Mouse (Mus musculus): ENCODE data around the gene Sf3b1. TPM values are rescaled to one million over a fixed set of nuclear protein-coding genes. Genes with fewer than 3 reads are reported as not detected.
"Not testable (repeated sequence)": the region's sequence is repeated elsewhere in the genome, so short reads cannot be mapped to it uniquely, and the experiment has no call there.

Gene Sf3b1
- polyA plus RNA-seq, 2 experiments from 2014 or later = 411 to 495 TPM

DNA sequence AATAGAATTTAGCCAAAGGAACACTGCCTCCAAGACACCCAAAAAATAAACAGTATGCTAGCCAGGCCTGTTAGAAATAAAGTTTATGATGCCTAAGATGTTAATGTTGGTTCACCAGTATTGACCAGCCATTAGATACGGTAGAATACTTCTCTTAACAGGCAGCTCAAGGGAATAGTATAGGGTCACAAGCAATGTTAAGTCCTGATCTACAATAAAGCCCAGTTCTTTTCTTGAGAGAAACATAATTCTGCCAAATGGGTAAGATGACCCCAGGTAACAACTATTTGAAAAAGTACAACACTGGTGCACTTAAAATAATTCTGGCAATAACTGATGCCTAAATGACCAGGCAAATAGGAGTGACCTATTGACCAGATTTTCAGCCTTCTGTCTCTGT lies 685 bp upstream of the Sf3b1 start:
- no peak for ATAC-seq

DNA sequence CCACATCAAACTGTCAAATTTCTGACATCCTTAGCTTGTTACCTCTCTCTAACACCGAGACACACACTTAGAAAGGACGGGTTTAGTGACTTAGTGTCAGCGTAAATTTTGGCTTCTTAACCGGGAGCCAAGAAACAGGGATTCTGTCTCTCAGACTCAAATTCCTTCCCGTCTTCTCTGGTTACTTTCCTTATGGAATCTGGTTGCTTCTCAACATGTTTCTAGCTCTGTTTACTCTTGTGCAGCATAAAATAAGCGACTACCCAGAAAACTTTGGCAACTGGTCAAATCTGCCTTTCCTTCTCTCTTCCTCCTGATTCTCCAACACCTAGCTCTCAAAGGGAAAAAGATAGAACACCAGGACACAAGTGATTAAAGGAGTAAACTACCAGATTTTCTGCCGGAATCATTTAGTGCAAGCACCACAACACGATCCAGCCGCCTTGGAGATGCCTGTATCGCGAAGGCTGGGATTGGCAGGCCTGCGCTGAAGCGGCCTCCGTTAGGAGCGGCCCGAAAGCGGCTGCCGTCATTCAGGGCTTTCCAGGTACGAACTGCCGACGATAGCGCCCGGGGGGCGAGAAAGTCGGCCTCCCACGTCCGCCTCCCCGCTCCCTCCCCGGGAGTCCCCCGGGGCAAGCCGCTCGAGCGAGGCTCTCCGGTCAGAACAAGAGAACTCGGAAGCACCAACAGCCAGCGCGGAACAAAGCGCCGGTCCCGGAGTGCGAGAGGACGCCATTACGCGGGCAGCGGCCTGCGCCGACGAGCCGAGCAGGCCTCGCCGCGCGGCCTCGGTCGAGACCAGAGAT lies 633 bp downstream of the Sf3b1 start:
- ATAC-seq = peak; percentile 12

DNA sequence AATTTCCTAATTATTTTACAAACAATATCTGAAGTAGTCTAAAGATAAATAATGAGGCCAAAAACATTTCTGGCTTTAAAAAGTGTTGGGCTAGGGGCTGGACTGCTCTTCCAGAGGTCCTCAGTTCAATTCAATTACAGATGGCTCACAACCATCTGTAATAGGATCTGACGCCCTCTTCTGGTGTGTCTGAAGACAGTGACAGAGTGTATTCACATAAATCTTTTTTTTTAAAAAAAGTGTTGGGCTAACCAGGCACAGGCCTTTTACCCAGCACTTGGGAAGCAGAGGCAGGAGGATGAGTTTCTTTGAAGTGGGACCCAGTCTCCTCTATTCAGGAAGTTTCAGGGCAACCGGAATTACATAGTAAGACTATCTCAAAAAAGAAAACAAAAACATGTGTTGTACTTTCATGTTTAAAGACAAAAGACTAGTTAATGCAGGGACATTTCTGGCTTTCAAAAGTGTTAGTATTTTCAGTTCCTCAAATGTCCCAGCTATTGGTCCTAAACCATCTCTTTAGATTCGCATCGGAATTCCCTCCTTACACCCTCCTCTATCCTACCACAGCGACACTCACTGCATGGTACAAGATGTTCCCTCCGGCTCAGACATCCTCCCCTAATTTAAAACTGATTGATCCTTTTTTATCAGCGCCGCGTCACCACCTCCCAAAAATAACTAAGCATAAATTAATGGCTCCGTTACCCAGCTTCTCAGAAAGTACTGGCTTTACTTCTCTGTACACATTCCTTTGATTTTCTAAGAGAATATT lies 1.4 kb downstream of the Sf3b1 start:
- peak; percentile 12 for ATAC-seq

DNA sequence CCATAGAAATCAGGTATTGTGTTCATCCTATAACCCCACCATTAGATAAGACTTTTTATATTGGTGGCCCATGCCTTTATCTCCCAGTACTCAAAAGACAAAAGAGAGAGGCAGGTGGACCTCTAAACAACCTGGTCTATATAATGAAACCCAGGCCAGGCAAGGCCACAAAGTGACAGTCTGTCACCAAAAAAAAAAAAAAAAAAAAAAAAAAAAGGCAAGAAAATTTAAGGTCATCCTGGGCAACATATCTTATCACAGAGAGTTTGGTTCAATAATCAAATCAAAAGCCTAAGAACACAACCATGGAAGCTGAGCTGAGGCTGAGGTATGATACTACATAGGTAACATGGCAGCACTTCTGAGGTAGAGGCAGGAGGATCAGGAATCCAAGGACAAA lies 5.4 kb downstream of the Sf3b1 start:
- ATAC-seq = no peak

DNA sequence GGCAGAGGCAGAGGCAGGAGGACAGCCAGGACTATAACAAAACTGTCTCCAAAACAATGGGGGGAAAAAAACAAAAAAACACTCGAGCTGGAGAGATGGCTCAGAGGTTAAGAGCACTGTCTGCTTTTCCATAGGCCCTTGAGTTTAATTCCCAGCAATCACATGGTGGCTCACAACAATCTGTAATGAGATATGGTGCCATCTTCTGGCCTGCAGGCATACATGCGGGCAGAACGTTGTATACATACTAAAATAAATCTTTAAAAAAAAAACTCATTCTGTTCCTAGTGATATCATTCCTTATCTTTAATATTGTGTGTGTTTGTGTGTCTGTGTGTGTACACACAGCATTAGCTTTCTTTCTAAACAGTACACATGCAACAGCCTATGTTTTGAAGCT lies 14.8 kb downstream of the Sf3b1 start:
- no peak for ATAC-seq

DNA sequence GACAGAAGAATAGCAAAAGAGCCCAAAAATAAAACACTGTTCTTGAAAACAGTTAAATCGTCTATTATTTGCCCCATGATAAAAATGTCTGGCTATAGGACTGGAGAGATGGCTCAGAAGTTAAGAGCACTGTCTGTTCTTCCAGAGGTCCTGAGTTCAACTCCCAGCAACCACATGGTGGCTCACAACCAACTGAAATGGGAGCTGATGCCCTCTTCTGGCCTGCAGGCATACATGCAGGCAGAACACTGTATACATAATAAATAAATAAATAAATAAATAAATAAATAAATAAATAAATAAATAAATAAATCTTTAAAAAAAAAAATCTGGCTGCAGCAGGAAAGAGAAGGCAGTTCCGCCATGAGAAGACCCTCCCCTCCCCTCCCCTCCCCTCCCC lies 19.0 kb downstream of the Sf3b1 start:
- ATAC-seq = peak; percentile 32

DNA sequence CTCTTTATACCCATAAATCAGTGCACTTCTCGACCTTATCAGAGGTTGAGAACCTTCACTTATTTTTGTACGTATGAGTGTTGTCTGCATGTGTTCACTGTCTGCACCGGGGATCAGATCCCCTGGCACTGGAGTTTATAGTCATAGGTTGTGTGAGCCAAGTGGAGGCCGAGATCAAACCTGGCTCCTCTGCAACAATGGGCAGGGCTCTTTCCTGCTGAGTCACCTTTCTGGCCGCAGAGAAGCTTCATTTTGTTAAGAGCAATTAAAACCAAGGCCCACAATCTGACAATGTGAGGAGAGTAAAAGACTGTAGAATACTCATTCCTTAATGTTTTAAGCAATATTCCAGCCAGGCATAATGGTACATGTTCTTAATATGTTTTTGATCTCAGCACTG lies 33.7 kb downstream of the Sf3b1 start:
- no peak for ATAC-seq

DNA sequence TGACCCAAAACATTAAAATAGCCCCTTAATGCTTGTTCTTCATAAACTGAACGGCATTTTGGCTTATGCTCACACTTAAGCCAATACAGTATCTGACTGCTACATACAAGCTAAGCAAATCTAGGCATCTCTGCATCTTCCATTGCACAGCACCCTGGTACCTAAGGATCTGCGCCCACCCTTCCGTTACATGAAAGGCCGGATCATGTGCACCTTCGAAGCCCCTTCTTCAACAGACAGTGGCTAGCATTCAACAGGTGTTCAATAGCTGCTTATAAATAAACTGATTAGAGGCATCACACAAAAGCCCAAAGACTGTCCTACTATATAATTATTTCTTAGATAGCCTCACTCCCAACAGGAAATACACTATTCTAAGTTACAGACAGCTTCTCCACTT lies 41.0 kb downstream of the Sf3b1 start:
- no peak for ATAC-seq

DNA sequence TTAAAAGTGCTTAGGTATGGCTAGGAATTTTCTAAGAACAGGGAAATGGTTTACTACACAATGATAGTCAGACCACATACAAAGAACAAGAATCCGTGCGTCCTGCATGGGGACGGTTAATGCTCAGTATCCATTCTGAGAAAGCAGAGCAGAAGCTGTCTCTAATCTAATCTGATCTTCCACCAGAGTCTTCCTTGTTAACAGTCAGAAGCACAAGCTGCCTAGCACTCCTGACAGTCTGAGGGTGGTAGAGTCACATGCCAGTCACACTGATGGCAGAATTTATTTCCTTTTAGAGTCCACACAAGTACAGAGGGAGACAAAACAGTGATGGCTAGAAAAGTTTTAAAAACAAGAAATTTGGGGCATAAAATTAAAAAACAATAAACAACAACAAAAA lies 41.5 kb downstream of the Sf3b1 start:
- no peak for ATAC-seq

DNA sequence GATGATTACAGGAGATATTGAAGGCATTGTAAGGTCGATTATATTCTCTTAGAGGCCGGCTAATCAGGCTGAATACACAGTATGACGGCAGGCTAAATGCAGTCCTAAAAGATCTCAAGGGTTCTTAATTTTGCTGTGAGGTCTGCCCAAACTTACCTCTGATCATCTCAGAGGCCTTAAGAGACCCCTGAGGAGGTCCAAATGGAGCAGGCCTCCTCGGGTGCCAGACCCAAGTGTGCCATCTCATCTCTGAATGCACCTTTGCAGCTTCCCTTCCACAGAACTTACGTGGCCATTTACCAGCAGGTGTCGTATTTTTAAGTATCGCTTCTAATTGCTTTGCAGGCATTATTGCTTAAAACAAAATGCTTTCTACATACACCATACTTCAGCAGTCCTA lies 43.1 kb downstream of the Sf3b1 start:
- ATAC-seq = no peak

DNA sequence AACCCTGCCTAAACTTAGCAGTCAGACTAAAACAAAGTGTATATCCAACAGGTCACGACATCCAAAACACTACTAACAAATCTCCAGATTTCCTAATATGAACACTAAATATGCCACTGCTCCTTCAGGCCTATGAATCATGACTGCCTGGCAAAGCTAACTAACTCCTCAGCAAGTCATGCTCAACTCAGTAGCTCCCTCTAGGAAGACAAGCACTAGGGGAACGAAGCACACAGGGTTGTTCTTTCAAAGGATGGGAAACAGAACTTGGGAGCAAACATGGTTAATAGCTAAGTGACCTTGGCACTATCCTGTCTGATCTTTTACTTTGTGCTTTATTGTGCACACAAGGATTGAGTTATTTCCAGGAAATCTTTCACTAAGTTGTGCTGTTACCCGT lies 43.9 kb downstream of the Sf3b1 start:
- ATAC-seq = no peak

DNA sequence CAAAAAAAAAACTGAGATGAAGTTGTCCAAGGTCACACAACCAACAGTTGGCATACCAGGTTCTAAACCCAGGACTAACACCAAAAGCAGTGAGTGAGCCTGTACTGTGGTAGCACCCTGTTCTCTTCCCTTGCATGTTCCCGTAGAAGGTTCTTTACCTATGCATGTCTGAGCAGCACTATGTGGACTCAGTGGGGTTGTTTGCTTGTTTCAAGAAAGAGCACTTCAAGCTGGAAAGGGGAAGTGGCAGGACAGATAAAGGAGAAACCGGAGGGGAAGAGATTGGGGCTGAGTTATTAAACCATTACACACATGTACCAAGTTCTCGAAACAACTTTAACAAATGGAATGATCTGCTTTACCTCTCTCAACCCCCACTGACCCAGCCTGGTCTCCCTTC lies 44.6 kb downstream of the Sf3b1 start:
- no peak for ATAC-seq

DNA sequence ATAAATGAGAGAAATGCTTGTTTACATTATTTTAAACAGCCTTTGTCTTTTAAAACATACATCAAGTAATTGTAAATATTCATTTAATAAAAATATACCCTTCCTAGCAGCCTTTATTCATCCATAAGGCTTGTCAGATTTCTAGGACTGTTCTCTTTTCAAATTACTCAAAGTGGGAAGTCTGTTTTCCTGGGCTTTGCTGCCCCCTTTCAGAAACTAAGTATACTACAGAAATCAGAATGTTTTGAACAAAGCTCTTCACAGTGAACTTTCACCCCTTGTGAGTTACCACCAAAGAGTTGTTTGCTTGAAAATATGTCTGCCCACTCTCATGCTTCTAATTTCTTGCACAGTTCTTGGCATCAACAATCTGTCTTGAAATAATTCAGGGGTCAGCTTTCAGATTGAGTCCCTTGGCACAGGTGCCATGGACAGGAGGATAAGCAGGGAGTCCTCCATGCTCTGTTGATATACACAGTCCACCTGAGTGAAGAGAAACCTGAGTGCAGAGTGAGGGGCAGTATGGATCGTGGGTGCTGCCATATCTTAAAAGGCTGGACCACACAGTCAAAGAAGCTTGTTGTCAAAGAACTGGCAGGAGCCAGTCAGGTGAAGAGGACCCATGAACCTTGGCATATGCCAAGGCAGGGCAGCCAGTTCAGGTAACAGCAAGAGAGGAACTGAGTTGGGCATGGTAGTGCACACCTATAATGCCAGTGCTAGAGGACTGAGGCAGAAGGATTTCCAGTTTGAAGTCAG lies 47.9 kb downstream of the Sf3b1 start:
- peak; percentile 41 for ATAC-seq

DNA sequence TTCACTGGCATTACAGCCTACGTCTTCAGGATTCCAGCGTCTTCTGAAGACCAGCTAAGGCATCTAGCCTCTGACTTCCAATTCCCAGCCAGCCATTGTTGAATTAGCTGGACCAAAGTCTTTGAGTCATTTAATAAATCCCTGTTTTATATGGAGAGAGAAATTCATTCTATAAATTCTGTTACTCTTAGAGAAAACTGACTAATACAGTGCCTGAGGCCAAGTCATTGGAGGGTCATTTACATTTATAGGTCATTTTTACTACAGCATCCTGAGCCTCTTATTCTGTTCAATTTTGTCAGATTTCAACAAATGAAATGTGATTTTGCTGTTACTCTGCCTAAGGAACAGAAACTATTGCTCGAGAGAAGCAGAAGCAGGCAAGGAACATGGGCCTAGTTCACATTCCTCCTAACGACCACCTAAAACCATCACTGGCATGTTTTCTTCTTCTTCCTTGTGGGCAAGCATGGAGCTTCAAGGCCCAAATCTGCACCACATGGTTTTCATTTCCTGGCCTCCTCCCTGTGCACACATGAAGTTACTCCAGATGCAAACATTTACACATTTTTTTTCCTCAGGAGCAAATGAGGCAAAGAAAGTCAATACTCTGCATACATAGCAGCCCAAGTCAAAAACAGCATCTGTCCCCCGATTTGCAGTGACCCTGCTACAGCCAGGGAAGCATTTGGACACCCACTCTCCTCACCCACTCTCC lies 55.4 kb downstream of the Sf3b1 start:
- ATAC-seq = no peak

DNA sequence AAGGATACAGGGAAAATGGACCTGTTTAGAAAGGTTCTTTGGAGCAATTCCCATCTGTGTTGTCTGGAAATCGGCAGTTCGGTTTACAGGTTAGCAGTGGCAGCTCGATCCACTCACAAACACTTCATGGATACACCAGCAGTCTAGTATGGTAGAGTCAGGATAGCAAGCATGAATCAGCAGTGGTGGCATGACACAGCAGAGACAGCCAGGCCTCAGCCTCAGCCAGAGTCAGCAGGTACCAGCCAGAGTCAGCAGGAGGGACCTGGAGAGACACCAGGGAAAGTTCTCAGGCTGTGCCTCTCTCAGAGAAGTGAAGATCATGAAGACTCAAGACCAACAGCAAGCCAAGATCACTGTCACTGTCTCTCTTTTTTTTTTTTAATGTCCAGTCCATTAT lies 60.4 kb downstream of the Sf3b1 start:
- ATAC-seq = no peak

DNA sequence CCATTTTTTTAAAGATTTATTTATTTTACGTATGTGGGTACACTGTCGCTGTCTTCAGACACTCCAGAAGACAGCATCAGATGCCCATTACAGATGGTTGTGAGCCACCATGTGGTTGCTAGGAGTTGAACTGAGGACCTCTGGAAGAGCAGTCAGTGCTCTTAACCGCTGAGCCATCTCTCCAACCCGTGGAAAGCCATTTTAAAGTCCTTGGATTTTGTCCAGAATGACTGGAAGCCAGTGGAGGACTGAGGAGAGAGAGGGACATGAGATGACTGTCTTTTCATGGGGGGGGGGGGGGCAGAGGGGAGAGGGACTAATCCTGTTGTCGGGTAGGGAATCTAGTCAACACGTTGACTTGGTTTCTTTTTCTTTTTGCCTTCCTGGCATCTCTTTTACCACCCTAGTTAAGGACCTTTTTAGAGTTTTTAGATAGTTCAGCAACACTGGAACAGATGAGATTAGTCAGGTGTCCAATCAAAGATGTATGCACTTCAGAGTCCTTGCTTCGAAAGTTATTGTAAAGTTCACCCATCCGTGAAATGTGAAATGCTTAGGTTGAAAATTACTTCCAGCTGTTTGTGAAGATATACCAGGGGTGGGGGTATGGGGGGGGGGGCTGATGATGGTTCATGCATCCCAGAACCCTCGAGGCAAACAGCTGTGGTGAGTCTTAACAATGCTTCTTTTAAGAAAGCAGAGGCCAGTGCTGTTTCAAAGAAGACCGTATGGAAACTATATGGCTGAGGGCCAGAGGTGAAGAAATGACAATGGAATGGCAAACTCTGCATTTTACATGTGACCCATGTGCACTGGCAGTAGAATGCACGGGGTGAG lies 61.9 kb downstream of the Sf3b1 start:
- ATAC-seq = no peak

DNA sequence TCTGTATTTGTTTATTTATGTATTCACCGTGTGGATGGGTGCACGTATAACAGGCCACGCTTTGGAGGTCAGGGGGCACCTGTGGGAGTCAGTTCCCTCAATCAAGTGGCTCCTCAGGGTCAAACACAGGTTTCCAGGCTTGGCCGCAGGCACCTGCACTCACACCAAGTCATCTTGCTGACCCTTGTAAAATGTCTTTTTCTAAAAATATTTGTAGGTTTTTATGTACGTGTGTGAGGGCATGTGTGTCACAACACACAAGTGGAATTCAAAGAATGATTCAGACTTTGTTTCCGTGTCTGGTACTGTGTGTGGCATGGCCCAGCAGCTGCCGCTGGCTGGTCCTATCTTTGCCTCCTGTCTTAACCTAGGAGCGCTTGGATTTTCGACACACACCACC lies 65.6 kb downstream of the Sf3b1 start:
- ATAC-seq = no peak

DNA sequence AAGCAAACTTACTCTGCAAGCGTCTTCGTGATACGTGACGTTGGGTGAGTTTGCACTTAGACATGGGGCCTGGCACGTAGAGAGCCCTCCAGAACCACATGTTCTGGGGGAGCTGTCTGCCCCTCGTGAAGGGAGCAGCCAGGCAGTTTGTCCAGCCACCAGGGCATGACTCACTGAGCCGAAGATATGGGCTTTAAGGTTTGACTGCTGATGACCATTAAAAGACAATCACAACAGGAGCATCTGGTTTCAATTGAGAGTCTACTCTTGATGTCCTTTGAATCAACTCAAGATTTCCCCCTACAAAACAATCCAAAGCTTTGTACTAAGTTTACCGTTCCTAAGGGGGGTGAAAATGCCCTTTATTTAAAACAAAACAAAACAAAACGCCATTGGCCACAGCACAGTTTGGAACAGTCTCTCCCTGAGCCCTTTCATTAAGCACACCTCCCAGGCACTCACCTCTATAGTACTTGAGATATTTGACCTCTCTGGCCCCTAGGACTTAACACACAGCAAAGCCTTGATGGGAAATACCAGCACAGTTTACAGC lies 66.6 kb downstream of the Sf3b1 start:
- no peak for ATAC-seq

DNA sequence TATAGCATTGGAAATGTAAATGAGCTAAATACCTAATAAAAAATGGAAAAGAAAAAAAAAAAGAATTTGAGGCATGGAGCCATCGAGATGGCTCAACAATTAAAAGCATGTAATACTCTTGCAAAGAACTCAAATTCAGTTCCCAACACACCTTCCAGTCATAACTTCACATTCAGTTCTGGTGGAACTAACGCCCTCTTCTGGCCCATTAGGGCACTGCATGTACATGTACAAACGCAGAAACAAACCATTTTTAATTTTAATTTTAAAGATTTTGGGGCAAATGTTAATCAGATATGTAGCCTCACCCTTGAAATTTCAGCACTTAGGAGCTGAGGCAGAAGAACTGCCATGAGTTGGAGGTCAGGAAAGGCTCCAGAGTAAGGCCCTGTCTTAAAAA lies 68.8 kb downstream of the Sf3b1 start:
- ATAC-seq = no peak

DNA sequence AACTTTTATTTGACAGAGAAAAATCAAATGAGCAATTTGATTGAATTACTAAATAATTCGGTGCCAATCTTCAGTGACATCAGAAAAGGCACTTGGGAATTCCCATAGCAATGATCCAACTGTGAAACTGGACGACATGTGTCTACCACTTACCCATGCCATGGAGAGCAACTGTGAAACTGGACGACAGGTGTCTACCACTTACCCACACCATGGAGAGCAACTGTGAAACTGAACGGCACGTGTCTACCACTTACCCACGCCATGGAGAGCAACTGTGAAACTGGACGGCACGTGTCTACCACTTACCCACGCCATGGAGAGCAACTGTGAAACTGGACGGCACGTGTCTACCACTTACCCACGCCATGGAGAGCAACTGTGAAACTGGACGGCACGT lies 70.3 kb downstream of the Sf3b1 start:
- ATAC-seq = not testable (repeated sequence)

DNA sequence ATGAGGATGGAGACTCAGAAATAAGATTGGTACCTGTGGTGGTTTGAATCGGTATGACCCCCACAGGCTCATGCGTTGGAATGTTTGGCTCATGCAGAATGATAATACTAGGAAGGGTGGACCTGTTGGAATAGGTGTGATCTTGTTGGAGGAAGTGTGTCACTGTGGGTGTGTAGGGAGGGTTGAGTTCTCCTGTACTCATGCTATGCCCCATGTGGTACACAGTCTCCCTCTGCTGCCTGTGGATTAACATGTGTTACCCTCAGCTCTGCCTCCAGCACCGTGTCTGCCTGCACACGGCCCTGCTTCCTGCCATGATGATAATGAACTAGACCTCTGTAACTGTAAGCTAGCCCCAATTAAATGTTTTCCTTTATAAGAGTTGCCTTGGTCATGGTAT lies 72.4 kb downstream of the Sf3b1 start:
- peak; percentile 72 for ATAC-seq

DNA sequence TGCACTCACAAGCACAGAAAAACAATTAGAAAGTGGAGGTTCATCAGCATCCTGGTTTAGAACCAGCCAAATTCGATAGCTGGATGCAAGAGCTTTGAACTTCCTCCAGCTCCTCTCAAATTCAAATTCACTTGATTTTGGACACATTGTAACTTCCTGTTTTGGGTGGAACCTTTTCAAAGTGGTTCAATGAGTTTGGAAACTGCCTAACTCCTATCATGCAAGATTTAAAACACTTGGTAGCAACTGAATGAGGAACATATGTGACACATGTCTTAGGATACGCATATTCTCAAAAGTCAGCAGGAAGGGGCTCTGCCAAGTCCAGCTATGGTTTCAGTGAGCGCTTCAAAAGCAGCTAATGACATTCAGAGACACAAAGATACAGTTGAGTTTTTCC lies 82.6 kb downstream of the Sf3b1 start:
- ATAC-seq = no peak

Data from CD4-positive, CD25-positive, alpha-beta regulatory T cell, adult 4 months (primary cell).